Mouse (Mus musculus) fibroblast of lung, adult 2 months (primary cell): ENCODE results near the gene Rgp1.

Experiments used
- DNase-seq: peaks from one replicate; pipeline ENCODE4 v3.0.0-alpha.2; 2011; ENCODE audit warnings: low read depth

Gene Rgp1

DNA sequence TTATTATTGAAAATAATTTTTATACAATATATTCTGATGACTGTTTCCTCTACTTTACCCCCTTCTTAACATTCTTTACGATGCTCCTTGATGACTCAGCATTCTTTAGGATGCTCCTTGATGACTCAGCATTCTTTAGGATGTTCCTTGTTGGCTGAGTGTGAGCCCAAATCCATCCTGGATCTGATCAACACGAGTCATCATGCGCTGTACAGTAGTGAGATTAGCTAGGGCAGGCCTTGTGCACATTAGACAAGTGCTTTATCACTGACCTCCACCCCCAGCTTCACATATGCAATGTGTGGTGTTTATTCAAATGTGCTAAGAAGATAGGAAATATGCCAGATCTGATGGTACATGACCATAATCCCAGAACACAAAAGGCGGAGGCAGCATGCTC lies 19.7 kb downstream of the Rgp1 start:
- DNase-seq: no peak

DNA sequence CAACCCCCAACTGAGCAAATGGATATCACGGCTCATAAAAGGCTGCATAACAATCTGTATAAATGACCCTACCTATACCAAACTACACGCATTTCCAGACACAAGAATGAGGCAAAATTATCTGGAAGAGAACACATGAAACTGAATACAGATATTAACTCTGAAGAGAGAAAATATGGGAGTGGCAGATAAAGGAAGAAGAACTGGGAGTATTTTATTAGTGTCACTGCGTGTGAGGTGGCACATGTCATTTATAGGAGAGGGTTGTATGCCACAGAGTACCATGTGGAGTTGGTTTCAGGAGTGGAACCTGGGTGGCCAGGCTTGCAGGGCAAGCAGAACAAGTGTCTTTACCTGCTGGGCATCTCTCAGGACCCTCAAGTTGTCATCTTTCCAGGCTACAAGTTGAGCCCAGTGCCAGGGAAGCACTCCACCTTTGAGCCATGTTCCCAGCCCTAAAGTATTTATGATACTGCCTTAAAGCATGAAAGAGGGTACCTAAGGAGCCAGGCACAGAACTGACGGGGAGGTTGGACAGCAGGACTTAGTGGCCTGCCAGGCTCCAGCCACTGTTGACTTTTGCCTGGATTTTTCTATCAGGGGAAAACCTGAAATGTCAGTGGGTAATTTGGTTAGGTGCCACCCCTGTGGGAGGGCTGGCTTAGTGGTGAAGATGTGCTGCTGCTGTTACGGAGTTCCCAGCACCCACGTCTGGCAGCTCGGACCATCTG lies 20.3 kb downstream of the Rgp1 start:
- DNase-seq: no peak

DNA sequence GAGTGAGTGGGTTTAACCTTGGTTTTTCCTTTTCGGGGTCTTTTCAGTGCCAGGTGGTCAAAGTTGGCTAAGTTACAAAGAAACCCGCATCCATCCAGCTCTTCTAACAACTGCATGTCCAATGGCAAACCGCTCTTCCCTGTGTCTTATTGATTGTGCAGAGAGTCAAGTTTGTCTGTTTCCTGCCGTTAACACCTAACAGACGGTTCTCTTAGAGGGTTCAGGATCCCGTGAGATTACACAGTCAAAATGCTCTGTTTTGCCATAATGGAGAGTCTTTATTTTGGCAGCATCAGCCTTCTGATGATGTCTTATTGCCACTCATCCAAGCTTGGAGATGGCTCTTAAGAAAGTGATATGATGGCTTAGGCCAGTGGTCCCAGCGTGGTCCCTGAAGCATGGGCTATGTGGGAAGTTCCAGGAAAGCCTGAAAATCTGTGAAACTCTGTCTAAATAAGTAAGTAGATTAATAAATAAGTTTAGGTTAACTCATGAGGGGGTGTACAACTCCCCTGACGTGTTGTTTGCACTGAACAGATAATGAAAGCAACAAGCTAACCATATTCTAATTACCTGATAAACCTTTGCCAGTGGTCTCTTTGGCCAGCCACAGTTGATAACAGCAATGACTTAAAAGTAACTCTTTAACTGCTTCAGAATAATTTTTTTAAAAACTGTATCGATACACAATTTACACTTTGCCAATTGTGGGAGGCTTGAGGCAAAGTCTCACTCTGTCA lies 21.9 kb downstream of the Rgp1 start:
- DNase-seq: no peak

DNA sequence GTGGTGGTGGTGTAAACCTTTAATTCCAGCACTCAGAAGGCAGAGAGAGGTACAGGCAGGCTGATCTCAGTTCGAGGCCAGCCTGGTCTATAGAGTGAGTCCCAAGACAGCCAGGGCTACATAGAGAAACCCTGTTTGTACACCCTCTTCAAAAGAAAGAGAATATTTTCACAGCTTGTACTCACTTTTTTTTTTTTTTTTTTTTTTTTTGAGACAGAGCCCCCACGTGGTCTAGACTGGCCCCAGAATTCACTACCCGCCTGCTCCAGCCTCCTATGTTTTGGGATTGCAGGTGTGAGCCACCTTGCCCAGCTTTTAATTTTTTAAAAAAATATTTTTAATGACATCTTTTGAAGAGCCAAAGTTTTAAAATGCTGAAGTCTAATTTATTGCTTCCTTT lies 25.6 kb downstream of the Rgp1 start:
- DNase-seq: no peak

DNA sequence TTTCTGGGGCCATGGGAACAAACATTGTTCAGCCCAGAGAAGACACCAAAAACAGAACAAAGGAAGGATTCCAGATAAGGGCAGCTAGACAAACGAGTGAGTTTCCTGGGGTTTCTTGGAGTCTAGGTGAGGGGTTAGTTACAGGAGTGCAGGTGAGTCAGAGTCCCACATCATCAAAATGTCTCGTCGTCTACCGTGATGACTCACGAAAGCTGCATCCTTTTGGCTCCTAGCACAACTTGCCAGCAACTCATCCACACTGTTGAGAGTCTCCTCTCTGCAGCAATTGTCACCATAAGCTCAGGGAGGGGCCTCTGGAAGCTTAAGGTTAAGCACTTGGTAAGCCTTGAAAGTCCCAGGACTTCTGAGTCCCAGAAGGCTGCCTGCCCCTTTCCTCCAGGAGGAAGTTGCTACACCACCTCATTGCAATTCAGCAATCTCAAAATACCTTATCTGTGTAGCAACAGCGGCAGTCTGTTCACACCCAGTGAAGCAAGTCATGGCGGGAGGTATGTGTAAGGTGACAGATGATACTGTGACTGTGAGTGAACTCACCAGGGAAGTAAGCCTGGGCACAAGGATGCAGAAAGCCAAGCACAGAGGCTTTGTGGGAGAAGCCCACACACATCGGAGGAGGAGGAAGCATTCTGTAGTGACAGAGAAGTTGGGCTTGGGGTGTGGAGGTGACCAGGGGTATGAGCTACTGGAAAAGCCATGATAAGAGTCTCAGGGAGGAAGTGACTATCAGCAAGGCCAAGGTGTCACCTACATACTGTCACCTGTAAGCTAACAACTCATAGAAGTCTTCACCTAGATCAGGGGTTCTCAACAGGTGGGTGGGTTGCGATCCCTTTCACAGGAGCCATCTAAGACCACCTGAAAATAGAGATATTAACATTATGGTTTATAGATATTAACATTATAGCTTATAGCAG lies 26.5 kb downstream of the Rgp1 start:
- no peak for DNase-seq

DNA sequence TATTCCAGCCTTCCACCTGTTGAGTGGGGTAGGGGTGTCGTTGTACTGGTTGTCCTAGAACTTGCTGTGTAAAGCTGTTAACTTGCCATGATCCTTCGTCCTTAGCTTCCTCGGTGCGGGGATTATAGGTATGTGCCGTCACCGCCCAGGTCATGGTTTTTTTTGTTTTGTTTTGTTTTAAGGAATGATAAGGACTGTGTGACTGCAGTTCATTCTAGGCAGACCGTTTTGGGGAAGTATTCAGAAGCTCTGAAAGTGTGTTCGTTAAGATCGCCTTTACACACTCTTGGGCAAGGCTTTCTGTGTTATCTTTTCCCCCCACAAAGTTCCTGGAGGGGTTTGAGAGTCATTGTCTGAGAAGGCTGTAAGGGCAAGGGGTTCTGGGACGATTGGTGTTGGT lies 34.0 kb downstream of the Rgp1 start:
- DNase-seq: no peak

DNA sequence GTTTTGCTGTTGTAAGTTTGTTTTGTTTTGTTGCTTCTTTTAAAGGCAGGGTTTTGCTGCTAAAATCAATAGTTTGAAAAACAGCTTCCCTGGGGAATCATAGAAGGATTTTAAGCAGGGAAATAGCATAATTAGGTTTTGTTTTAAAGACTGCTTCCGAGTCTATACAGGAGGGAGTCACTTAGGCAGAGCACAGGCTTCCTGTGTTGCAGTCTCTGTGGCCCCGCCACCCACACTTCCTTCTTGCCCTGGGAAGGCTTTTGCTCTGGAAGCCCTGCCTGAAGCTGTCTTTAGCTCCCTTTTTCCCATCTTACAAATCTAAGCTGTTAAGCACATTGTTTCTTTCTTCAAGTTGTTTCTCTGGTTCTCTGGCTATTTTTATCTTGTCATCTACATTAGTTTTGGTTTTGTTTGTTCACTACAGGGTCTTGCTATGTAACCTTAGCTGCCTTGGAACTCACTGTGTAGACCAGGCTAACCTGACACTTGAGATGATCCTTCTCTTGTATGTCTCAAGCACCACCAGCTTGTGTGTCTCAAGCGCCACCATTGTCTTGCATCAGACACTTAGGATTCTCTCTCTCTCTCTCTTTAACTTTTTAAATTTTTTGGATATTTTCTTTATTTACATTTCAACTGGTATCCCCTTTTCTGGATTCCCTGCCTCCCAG lies 34.7 kb downstream of the Rgp1 start:
- DNase-seq: no peak

DNA sequence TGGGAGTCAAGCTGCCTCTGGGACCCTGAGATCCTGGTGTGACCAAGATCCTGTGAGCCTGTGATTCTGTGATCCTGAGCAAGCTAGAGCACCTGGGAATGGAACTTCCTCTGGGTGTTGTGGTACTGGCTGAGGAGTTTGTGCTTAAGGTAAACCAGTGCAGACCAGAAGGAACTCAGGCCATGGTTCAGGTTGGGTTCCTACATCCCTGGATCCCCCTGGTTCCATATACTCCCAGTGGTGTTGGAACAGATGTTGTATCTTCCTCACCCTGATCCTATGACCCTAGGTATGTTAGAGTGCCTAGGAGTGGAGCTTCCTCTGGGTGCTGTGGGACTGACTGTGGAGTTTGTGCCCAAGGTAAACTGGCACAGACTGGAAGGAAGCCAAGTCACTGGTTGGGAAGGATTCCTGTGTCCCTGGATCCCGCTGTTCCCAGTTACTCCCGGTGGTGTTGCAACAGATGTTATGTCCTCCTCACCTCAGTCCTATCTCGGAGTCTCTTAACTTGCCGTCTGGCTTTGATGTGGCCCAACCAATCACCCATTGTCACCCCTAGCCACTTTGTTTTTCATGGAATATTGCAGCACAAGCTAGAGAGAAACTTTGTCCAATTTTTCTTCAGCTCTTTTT lies 41.7 kb downstream of the Rgp1 start:
- no peak for DNase-seq

DNA sequence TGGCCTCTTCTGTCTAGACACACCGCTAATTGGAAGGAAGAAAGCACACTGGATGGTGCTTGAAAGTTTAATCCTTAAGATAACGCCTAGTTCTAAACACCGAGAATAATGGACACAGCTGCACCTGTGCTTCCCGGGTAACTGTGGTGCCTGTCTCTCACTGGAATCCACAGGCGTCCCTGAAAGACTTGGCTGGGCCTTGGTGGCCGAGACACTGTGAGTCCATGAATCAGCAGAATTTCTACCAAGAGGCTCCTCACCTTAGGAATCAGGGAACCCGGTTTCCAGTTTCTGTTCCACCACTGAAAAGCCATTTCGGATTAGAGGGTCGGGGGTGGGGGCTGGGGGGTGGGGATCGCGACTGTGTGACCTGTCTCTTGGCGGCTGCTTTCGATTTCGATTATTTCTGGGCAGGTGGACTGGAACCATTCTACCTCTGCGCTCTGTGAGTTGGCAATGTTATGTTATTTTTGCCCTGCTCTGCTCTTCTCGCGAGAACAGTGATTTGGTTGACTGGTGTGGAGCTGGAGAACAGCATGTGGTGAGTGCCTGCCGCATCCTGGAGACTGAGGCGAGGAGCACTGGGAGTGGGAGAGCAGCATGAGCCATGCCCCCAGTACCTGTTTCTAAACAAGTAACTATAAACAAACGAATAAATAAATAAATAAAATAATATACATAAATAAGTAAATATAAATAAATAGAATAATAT lies 50.7 kb downstream of the Rgp1 start:
- DNase-seq: no peak

DNA sequence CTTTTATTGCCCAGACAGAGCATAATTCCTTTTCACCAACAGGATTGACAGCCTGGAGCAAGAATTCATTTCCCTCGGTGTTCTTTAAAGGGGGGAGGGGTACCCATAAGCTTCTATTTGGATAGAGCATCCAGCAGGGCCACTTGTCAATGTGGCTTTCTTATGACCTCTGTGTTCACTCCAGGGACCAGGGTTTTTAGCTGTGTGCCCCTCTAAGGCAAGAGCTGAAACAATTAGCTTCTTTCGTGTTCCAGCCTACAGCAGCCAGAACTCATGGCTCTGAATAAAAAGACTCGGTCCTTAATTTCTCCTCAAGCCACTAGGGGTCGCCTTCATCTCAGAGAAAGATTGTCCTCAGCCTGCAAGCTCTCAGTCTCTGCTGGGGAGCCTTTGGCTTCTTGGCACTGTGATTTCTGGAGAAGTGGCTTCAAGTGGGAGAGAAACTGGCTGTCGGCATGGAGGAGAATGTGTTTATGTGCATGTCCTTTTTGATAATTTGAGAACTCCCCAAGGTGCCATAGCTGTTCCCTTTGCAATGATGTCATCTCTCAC lies 51.6 kb downstream of the Rgp1 start:
- DNase-seq: peak; percentile 54

DNA sequence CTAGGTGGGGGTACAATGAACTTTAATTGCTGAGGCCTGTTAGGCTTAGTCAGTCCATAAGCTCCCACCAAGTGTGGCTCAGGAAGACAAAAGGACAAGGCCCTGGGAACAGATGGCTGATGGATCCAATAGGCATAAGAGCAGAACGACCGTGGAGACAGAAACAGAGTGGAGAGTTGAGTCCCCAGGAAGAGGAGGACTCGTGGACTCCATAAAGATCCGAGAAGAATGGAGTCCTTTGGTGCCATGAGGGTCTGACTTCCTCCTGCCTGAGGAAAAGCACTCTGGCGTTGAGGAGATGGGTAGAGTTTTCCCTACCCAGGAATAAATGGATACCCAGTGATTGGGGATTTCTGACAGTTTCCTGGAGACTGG lies 52.1 kb downstream of the Rgp1 start:
- no peak for DNase-seq

DNA sequence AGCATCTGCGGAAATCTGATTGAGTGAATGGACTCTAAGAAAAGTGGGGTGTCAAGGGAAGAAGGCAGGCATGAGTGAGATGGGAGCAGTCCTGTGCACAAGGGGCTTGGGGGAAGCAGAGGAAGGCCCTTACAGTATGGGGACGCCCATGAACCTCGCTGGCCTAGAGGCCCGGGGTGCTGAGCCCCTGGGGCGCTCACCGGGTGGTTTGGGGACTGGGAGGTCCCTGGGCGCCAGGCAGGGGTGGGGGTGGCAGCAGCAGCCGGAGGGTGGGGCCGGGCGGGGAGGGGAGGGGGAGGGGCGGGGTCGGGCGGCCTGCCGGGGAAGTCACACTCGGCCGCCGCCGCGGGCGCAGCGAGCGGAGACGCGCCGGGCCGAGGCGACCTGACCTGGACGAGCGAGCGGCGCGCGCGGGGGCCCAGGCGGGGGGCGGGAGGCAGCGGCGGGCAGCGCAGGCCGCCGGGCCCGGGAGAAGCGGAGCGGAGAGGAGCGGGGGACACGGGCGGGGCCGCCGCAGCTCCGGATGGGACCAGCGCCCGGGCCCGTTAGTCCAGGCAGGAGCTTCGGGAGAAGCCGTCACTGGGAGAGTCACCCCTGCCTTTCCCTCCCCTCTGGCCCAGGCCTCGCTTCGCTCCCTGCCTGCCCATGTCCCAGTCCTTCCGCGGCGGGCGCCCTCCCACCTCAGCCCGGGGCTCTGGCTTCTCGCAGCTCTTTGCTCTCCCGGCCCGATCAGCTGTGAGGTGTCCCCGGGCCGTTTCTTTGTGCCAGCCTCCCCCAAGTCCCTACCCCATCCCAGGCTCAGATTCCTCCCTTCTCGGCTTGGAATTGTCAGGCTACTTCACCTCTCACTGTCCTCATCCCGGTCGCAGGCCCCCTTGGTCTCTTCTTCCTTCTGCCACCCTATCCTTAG lies 52.8 kb downstream of the Rgp1 start, which contains the start of gene Npr2:
Gene Npr2, plus strand, starts transcription at position 890 of the 910 bp plus-strand sequence.
- DNase-seq: no peak

DNA sequence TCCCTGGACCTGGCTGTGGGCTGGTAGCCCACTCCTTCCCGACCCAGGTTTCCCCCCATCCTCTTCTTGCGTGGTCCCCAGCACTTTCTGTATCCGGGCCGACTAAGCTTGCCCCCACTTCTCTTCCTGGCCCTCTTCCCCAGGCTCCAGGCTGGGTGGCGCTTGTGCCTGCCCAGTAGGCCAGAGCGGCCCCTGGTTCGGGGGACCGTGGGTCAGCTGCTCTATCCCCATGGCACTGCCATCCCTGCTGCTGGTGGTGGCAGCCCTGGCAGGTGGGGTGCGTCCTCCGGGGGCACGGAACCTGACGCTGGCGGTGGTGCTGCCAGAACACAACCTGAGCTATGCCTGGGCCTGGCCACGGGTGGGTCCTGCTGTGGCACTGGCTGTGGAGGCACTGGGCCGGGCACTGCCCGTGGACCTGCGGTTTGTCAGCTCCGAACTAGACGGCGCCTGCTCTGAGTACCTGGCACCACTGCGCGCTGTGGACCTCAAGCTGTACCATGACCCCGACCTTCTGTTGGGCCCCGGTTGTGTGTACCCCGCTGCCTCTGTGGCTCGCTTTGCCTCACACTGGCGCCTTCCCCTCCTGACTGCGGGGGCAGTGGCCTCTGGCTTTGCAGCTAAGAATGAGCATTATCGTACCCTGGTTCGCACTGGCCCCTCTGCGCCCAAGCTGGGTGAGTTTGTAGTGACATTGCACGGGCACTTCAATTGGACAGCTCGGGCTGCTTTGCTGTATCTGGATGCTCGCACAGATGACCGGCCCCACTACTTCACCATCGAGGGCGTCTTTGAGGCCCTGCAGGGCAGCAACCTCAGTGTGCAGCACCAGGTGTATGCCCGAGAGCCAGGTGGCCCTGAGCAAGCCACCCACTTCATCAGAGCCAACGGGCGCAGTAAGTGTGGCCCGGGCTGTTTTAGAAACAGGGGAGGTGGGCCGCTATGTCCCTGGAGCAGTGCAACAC lies 53.7 kb downstream of the Rgp1 start:
- DNase-seq: no peak

DNA sequence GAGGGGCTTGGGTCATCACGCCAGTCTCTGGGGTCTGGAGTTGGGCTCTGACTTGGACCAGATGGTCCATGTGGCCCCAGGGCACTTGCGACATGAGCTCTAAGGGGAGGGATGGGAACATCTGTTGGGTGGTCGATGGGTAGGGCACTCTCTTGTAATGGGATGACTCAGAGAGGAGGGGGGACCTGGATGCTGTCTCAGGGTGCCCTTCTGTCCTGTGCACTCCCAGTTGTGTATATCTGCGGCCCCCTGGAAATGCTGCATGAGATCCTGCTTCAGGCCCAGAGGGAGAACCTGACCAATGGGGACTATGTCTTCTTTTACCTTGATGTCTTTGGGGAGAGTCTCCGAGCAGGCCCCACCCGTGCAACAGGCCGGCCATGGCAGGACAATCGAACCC lies 54.8 kb downstream of the Rgp1 start:
- DNase-seq: no peak

DNA sequence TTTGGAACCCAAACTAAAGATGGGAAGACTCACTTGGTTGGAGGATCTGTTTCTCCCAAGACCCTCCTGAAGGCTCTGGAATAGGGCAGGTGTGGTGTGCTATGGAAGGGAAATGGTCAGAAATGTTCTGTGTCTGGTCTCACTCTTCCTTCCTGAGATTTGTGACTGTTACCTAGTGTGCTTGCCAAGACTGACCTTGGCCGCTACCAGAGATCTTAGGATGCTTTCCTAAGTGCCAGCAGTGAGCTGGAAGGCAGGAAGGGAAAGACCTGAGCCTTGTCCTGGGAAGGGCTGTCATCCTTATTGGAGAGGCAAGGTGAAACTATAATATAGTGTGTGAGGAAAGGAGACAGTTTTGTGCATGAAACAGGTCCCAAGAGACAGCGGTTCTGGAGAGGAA lies 55.2 kb downstream of the Rgp1 start:
- DNase-seq: no peak

DNA sequence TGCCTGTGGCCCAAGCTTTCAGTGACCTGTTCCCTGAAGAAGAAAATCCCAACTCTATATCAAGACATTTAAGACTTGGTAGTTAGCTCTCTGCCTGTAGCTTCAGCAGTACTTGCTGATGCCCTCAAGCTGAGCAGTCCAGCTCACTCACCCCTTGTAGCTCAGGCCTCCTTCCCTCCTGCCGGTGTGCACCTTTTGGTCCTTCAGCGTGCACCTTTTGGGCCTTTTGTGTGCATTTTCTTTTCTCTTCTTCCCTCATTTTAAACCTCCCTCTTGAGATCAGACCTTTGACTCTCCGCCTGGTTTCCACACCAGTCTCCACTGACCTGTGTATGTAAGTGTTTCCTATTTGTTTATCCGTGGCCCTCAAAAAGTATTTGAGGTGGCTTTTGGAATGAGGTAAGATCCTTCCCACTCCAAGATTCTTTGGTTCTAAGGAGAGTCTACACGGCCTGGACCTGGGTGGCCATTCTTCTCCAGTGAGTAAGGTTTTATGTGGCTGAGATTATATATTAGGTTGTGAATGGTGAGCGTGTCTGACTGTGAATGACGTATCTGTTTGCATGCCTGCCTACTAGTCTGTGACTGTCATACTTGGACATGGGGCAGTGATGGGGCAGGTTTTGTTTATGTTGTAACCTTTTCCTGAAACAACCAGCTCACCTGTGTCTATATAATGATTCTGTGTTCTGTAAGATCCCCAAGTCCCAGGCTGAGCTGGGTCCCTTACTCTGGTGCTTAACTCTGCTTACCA lies 56.3 kb downstream of the Rgp1 start:
- DNase-seq: no peak

DNA sequence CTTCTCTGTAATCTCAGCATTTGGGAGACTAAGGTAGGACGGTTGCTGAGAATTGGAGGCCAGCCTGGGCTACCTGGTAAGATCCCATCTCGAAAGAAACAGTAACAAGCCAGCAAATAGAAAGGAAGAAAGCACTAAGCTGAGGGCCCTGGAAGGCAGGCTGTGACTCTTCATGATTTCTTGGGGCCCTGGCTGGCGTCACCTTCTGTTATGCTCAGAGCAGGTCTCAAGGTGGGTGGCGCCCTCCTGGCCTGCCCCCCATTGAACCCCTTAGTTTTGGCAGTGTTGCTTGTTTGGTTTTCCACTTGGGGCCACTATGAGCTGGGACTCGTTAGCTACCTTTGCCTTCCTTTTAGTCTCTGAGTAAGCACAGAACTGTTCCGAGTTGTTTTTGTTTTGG lies 58.2 kb downstream of the Rgp1 start:
- DNase-seq: no peak
